Mouse (Mus musculus): ENCODE results near the gene Sumf1.

GRCm38 (mm10) chr6:108073071-108073470, 112.3 kb downstream of the Sumf1 start:
- TF ChIP-seq ZMIZ1 (IDR thresholded peaks at IDR 0.05; ENCODE audit: low read depth, low read length) = no peak
- TF ChIP-seq MAZ (IDR thresholded peaks at IDR 0.05; ENCODE audit: low read depth, low read length) = no peak

Data from CH12.LX (cell line).